Mouse (Mus musculus) forebrain, embryonic 16.5 days (tissue): ENCODE results near the gene Rpl34. TPM values are rescaled to one million over a fixed set of nuclear protein-coding genes. Genes with fewer than 3 reads are reported as not detected.

Experiments
- ATAC-seq: fragments of 200-750 bp; cut with Nextera tagmentation; 2 replicates; pipeline ENCODE4 v1.8.0; 2017; ENCODE audit warnings: mild to moderate bottlenecking, moderate library complexity
- H3K27ac ChIP-seq: fragments of 300-500 bp; sonication (generic); 2 replicates; pipeline ENCODE4 v1.5.1; 2014; ENCODE audit warnings: low read length, control low read depth
- H3K27me3 ChIP-seq: fragments of 300-500 bp; sonication (generic); replicated peaks from 2 replicates; pipeline ENCODE4 v1.6.1; 2014; ENCODE audit warnings: low read length; ENCODE audit not compliant: control insufficient read depth, insufficient read depth
- H3K36me3 ChIP-seq: fragments of 300-500 bp; sonication (generic); 2 replicates; pipeline ENCODE4 v1.6.1; 2014; ENCODE audit not compliant: control insufficient read depth, insufficient read depth
- H3K4me1 ChIP-seq: fragments of 300-500 bp; sonication (generic); replicated peaks from 2 replicates; pipeline ENCODE4 v1.6.1; 2014; ENCODE audit warnings: low read length; ENCODE audit not compliant: control insufficient read depth, insufficient read depth
- H3K4me2 ChIP-seq: fragments of 300-500 bp; sonication (generic); 2 replicates; pipeline ENCODE4 v1.6.1; 2014; ENCODE audit warnings: mild to moderate bottlenecking, low read length, control low read depth
- H3K4me3 ChIP-seq: fragments of 300-500 bp; sonication (generic); replicated peaks from 2 replicates; pipeline ENCODE4 v1.5.1; 2014; ENCODE audit warnings: mild to moderate bottlenecking, low read length, control low read depth
- H3K9ac ChIP-seq: fragments of 300-500 bp; sonication (generic); replicated peaks from 2 replicates; pipeline ENCODE4 v1.6.1; 2014; ENCODE audit warnings: low read depth, low read length, control low read depth
- H3K9me3 ChIP-seq: fragments of 300-500 bp; sonication (generic); 2 replicates; pipeline ENCODE4 v1.6.1; 2016; ENCODE audit warnings: low read length; ENCODE audit not compliant: control insufficient read depth
- WGBS: fragments of 180-500 bp; shearing (Covaris S2); extraction: QIAGEN DNeasy Blood & Tissue Kit; methylation state at CpG from one replicate; pipeline ENCODE4 v1.1.7; 2014; 5-methylcytosine and 5-hydroxymethylcytosine counted together
- polyA plus RNA-seq: library from polyadenylated mRNA; unstranded; fragments of >200 nt; fragmentation: Nextera tagmentation; extraction: Ambion mirVana; gene quantifications from 2 replicates; pipeline ENCODE4 v1.2.1, GENCODE M21; 2015

Rpl34 gene
- polyA plus RNA-seq, 1 experiment from 2014 or later, result 528 TPM

- Histone ChIP-seq H3K27me3 (no peaks in the 10 kb centered on the region), H3K4me2 (no peak overlapping the region), H3K36me3 (no peaks in the 10 kb centered on the region), H3K9me3 (no peaks in the 10 kb centered on the region), H3K4me1 (no peaks in the 10 kb centered on the region), H3K4me3 (no peak overlapping the region), H3K27ac (no peak overlapping the region), H3K9ac (no peak overlapping the region)
- WGBS, result 86% methylated on average over 2 of the region's 2 CpGs
- ATAC-seq, result no peak
Observed at GRCm38 (mm10) chr3:130681226-130681625, 49.0 kb downstream of the Rpl34 start.

- H3K4me1 ChIP-seq, result no peaks in the 10 kb centered on the region
- no peaks in the 10 kb centered on the region for H3K9me3 ChIP-seq
- no peak overlapping the region for H3K4me3 ChIP-seq
- H3K4me2 ChIP-seq, result no peak overlapping the region
- no peaks in the 10 kb centered on the region for H3K36me3 ChIP-seq
- H3K27ac ChIP-seq, result no peak overlapping the region
- WGBS, result 96% methylated on average over 19 of the region's 19 CpGs
- ATAC-seq, result no peak
- H3K9ac ChIP-seq, result no peak overlapping the region
- no peaks in the 10 kb centered on the region for H3K27me3 ChIP-seq
Observed at GRCm38 (mm10) chr3:130677671-130678460, 52.3 kb downstream of the Rpl34 start.

Other genes starting within 250 kb of the Rpl34 start
- 0.05 and 0.06 TPM in 2 replicates for gene Etnppl, start 113.0 kb downstream of the Rpl34 start, polyA plus RNA-seq
- 235 and 243 TPM in 2 replicates for gene Ostc, start 21.0 kb downstream of the Rpl34 start, polyA plus RNA-seq